Mouse (Mus musculus) lung, embryonic 15.5 days (tissue): ENCODE data around the gene Mmp1b. TPM values are rescaled to one million over a fixed set of nuclear protein-coding genes. Genes with fewer than 3 reads are reported as not detected.
"Not testable (repeated sequence)": the region's sequence is repeated elsewhere in the genome, so short reads cannot be mapped to it uniquely, and the experiment has no call there.

Experiments used
- ATAC-seq: fragments of 200-750 bp; cut with Nextera tagmentation; 2 replicates; pipeline ENCODE4 v1.8.0; 2017; ENCODE audit warnings: moderate number of reproducible peaks, borderline replicate concordance; ENCODE audit not compliant: low FRiP score, low TSS enrichment; ENCODE audit errors: extremely low read depth
- H3K27ac ChIP-seq: fragments of 300-500 bp; sonication (generic); 2 replicates; pipeline ENCODE4 v1.5.1; 2015; ENCODE audit warnings: moderate library complexity, mild to moderate bottlenecking, inconsistent platforms
- H3K27me3 ChIP-seq: fragments of 300-500 bp; sonication (generic); 2 replicates; pipeline ENCODE4 v1.6.1; 2015; ENCODE audit warnings: inconsistent platforms
- H3K36me3 ChIP-seq: fragments of 300-500 bp; sonication (generic); 2 replicates; pipeline ENCODE4 v1.6.1; 2015; ENCODE audit warnings: inconsistent platforms
- H3K4me1 ChIP-seq: fragments of 300-500 bp; sonication (generic); 2 replicates; pipeline ENCODE4 v1.6.1; 2015; ENCODE audit warnings: inconsistent platforms
- H3K4me2 ChIP-seq: fragments of 300-500 bp; sonication (generic); 2 replicates; pipeline ENCODE4 v1.6.1; 2015; ENCODE audit warnings: inconsistent platforms, mild to moderate bottlenecking, moderate library complexity
- H3K4me3 ChIP-seq: fragments of 300-500 bp; sonication (generic); 2 replicates; pipeline ENCODE4 v1.5.1; 2015; ENCODE audit warnings: mild to moderate bottlenecking, inconsistent platforms
- H3K9ac ChIP-seq: fragments of 300-500 bp; sonication (generic); 2 replicates; pipeline ENCODE4 v1.6.1; 2015; ENCODE audit warnings: inconsistent platforms
- H3K9me3 ChIP-seq: fragments of 300-500 bp; sonication (generic); 2 replicates; pipeline ENCODE4 v1.6.1; 2016; ENCODE audit warnings: inconsistent platforms
- WGBS: fragments of 180-500 bp; shearing (Covaris S2); methylation state at CpG from one replicate; pipeline ENCODE4 v1.1.7; 2015; 5-methylcytosine and 5-hydroxymethylcytosine counted together
- polyA plus RNA-seq: library from polyadenylated mRNA; unstranded; fragments of >200 nt; fragmentation: Nextera tagmentation; extraction: Ambion mirVana; gene quantifications from 2 replicates; pipeline ENCODE4 v1.2.1, GENCODE M21; 2015

Mmp1b gene
- polyA plus RNA-seq: not detected in 2 replicates

GRCm38 (mm10) chr9:7387947-7388346, at the start of gene Mmp1b:
TSS of gene Mmp1b (minus strand) at chr9:7388047.
- no peak for ATAC-seq

GRCm38 (mm10) chr9:7396556-7396955, 8.7 kb upstream of the Mmp1b start:
- H3K9me3 ChIP-seq, H3K27me3 ChIP-seq, H3K27ac ChIP-seq, ATAC-seq, H3K4me1 ChIP-seq, H3K36me3 ChIP-seq, H3K4me3 ChIP-seq, H3K4me2 ChIP-seq, H3K9ac ChIP-seq: not testable (repeated sequence)
- WGBS: 78% methylated on average over 8 of the region's 8 CpGs

More at GRCm38 (mm10) chr9:7387947-7388346, at the start of gene Mmp1b:
- Histone ChIP-seq H3K9me3 (no peaks in the 10 kb centered on the region), H3K27ac (no peak within 1 kb of the TSS), H3K9ac (no peak within 1 kb of the TSS), H3K36me3 (no peaks in the 10 kb centered on the region), H3K4me3 (no peak within 1 kb of the TSS), H3K27me3 (no peaks in the 10 kb centered on the region), H3K4me1 (no peaks in the 10 kb centered on the region), H3K4me2 (no peak within 1 kb of the TSS)

GRCm38 (mm10) chr9:7354535-7354934, 33.3 kb downstream of the Mmp1b start:
- Histone ChIP-seq H3K4me2 (no peak overlapping the region), H3K9me3 (no peaks in the 10 kb centered on the region), H3K4me3 (no peak overlapping the region), H3K36me3 (no peaks in the 10 kb centered on the region), H3K27ac (no peak overlapping the region), H3K27me3 (no peaks in the 10 kb centered on the region), H3K4me1 (no peaks in the 10 kb centered on the region), H3K9ac (no peak overlapping the region)
- 68% methylated on average over 3 of the region's 3 CpGs for WGBS
- no peak for ATAC-seq

GRCm38 (mm10) chr9:7345513-7345912, 42.3 kb downstream of the Mmp1b start:
- H3K27ac ChIP-seq: no peak overlapping the region
- H3K9ac ChIP-seq: no peak overlapping the region
- no peaks in the 10 kb centered on the region for H3K9me3 ChIP-seq
- H3K27me3 ChIP-seq: no peaks in the 10 kb centered on the region
- no peak for ATAC-seq
- H3K36me3 ChIP-seq: no peaks in the 10 kb centered on the region
- H3K4me1 ChIP-seq: no peaks in the 10 kb centered on the region
- H3K4me3 ChIP-seq: no peak overlapping the region
- H3K4me2 ChIP-seq: no peak overlapping the region
- WGBS: 75% methylated on average over 2 of the region's 2 CpGs

GRCm38 (mm10) chr9:7344107-7344506, 43.7 kb downstream of the Mmp1b start, which contains the start of gene Mmp12:
TSS of gene Mmp12 (plus strand) at chr9:7344381.
- Histone ChIP-seq H3K36me3 (no peaks in the 10 kb centered on the region), H3K27ac (no peak within 1 kb of the TSS), H3K4me3 (no peak within 1 kb of the TSS), H3K4me2 (no peak within 1 kb of the TSS), H3K9me3 (no peaks in the 10 kb centered on the region), H3K4me1 (no peaks in the 10 kb centered on the region), H3K27me3 (no peaks in the 10 kb centered on the region), H3K9ac (no peak within 1 kb of the TSS)
- no peak for ATAC-seq

- H3K4me3 ChIP-seq: no peak overlapping the region
- no peak for ATAC-seq
- H3K27me3 ChIP-seq: no peaks in the 10 kb centered on the region
- H3K27ac ChIP-seq: no peak overlapping the region
- H3K4me1 ChIP-seq: no peaks in the 10 kb centered on the region
- H3K4me2 ChIP-seq: no peak overlapping the region
- H3K9ac ChIP-seq: no peak overlapping the region
- no peaks in the 10 kb centered on the region for H3K9me3 ChIP-seq
- H3K36me3 ChIP-seq: no peaks in the 10 kb centered on the region
Measured at GRCm38 (mm10) chr9:7336740-7337483, 50.9 kb downstream of the Mmp1b start.

- no peak for ATAC-seq
- Histone ChIP-seq H3K36me3 (no peaks in the 10 kb centered on the region), H3K9me3 (no peaks in the 10 kb centered on the region), H3K4me1 (no peaks in the 10 kb centered on the region), H3K27me3 (no peaks in the 10 kb centered on the region), H3K4me2 (no peak overlapping the region), H3K9ac (no peak overlapping the region), H3K27ac (no peak overlapping the region), H3K4me3 (no peak overlapping the region)
- WGBS: 78% methylated on average over 5 of the region's 6 CpGs
Measured at GRCm38 (mm10) chr9:7335766-7336680, 51.8 kb downstream of the Mmp1b start.

- H3K9ac ChIP-seq: no peak overlapping the region
- H3K27me3 ChIP-seq: no peaks in the 10 kb centered on the region
- H3K4me1 ChIP-seq: no peaks in the 10 kb centered on the region
- no peak for ATAC-seq
- no peaks in the 10 kb centered on the region for H3K9me3 ChIP-seq
- H3K36me3 ChIP-seq: no peaks in the 10 kb centered on the region
- no peak overlapping the region for H3K4me2 ChIP-seq
- H3K27ac ChIP-seq: no peak overlapping the region
- H3K4me3 ChIP-seq: no peak overlapping the region
Measured at GRCm38 (mm10) chr9:7331847-7332246, 56.0 kb downstream of the Mmp1b start.

Other genes with a start within 250 kb of the Mmp1b start
- 13.2 and 14.3 TPM in 2 replicates for gene Dync2h1, start 203.6 kb downstream of the Mmp1b start, polyA plus RNA-seq
- gene Dcun1d5, start 203.5 kb downstream of the Mmp1b start, polyA plus RNA-seq: 118 and 122 TPM in 2 replicates
- gene Mmp13, start 115.5 kb downstream of the Mmp1b start, polyA plus RNA-seq: 0.12 TPM in 1 of 2 replicates, not detected in the other
- 0.18 and 0.19 TPM in 2 replicates for gene Mmp12, start 43.7 kb downstream of the Mmp1b start, polyA plus RNA-seq
- 0.09 TPM in 1 of 2 replicates, not detected in the other for gene Mmp3, start 57.8 kb upstream of the Mmp1b start, polyA plus RNA-seq
- gene Mmp10, start 114.3 kb upstream of the Mmp1b start, polyA plus RNA-seq: not detected in 2 replicates
- 1.0 and 2.0 TPM in 2 replicates for gene Mmp8, start 170.4 kb upstream of the Mmp1b start, polyA plus RNA-seq
- 0.11 TPM in 1 of 2 replicates, not detected in the other for gene Mmp27, start 183.3 kb upstream of the Mmp1b start, polyA plus RNA-seq
- gene Mmp20, start 240.2 kb upstream of the Mmp1b start, polyA plus RNA-seq: not detected in 2 replicates